Mouse (Mus musculus) embryonic facial prominence, embryonic 13.5 days (tissue): ENCODE measurements around the gene Nol10. TPM values are rescaled to one million over a fixed set of nuclear protein-coding genes. Genes with fewer than 3 reads are reported as not detected.

Experiments
- ATAC-seq: fragments of 200-750 bp; cut with Nextera tagmentation; 2 replicates; pipeline ENCODE4 v1.8.0; 2017; ENCODE audit warnings: low read depth; ENCODE audit not compliant: insufficient number of reproducible peaks, insufficient read depth, low FRiP score, low TSS enrichment
- H3K27ac ChIP-seq: fragments of 300-500 bp; sonication (generic); 2 replicates; pipeline ENCODE4 v1.5.1; 2015; ENCODE audit warnings: moderate library complexity, mild to moderate bottlenecking, inconsistent platforms
- H3K27me3 ChIP-seq: fragments of 300-500 bp; sonication (generic); 2 replicates; pipeline ENCODE4 v1.6.1; 2015; ENCODE audit warnings: mild to moderate bottlenecking, inconsistent platforms
- H3K36me3 ChIP-seq: fragments of 300-500 bp; sonication (generic); 2 replicates; pipeline ENCODE4 v1.6.1; 2015; ENCODE audit warnings: mild to moderate bottlenecking, inconsistent platforms
- H3K4me1 ChIP-seq: fragments of 300-500 bp; sonication (generic); 2 replicates; pipeline ENCODE4 v1.6.1; 2015; ENCODE audit warnings: inconsistent platforms
- H3K4me2 ChIP-seq: fragments of 300-500 bp; sonication (generic); 2 replicates; pipeline ENCODE4 v1.6.1; 2015; ENCODE audit warnings: moderate library complexity, mild to moderate bottlenecking, inconsistent platforms
- H3K4me3 ChIP-seq: fragments of 300-500 bp; sonication (generic); 2 replicates; pipeline ENCODE4 v1.5.1; 2015; ENCODE audit warnings: mild to moderate bottlenecking, inconsistent platforms
- H3K9ac ChIP-seq: fragments of 300-500 bp; sonication (generic); 2 replicates; pipeline ENCODE4 v1.6.1; 2015; ENCODE audit warnings: mild to moderate bottlenecking, inconsistent platforms
- H3K9me3 ChIP-seq: fragments of 300-500 bp; sonication (generic); 2 replicates; pipeline ENCODE4 v1.6.1; 2016; ENCODE audit warnings: inconsistent platforms
- WGBS: fragments of 180-500 bp; shearing (Covaris S2); methylation state at CpG from one replicate; pipeline ENCODE4 v1.1.7; 2015; ENCODE audit warnings: mixed read lengths; 5-methylcytosine and 5-hydroxymethylcytosine counted together
- polyA plus RNA-seq: library from polyadenylated mRNA; unstranded; fragments of >200 nt; fragmentation: Nextera tagmentation; extraction: Ambion mirVana; gene quantifications from 2 replicates; pipeline ENCODE4 v1.2.1, GENCODE M21; 2015

The Nol10 gene
- polyA plus RNA-seq, 1 experiment from 2014 or later = 28.7 TPM

GRCm38 (mm10) chr12:17414734-17415133, 66.5 kb downstream of the Nol10 start:
- Histone ChIP-seq H3K4me3 (no peak overlapping the region), H3K9ac (no peak overlapping the region), H3K9me3 (no peaks in the 10 kb centered on the region), H3K27me3 (no peaks in the 10 kb centered on the region), H3K27ac (no peak overlapping the region), H3K36me3 (peaks cover 52% of the 10 kb centered on the region), H3K4me1 (no peaks in the 10 kb centered on the region), H3K4me2 (no peak overlapping the region)
- WGBS = 90% methylated on average over 7 of the region's 7 CpGs
- no peak for ATAC-seq

DNA sequence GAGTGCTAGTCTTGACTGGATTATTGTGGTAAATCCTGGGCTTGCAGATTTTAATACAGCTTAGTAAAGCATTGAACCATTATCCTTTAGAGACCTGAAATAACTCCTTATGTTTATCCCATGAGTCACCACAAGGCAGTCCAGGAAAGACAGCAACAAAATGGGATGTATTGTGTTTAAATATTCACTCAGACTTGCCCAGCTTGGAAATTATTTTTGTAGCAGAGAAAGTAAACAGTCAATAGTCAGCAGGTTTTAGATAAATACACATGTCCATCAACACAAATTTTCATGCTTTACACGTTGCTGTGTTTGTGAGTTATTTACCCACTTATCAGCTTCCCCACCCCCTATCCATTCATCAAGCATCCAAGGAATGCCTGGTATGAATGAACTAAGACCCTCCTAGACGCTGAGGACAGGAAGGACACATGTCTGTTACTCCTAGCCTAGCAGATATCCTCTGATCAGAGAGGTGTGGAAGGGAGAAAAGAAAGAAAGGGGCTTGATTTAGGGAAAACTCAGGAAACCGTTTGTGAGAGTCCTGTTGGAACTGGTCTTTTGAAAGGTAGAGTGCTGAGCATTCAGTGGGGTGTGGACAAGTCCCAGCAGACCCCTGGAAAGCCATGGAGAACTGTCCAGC, 72.0 kb downstream of the Nol10 start:
- 21% methylated on average over 3 of the region's 3 CpGs for WGBS
- peaks cover 68% of the 10 kb centered on the region for H3K36me3 ChIP-seq
- H3K4me1 ChIP-seq = no peaks in the 10 kb centered on the region
- H3K4me3 ChIP-seq = no peak overlapping the region
- H3K9me3 ChIP-seq = no peaks in the 10 kb centered on the region
- no peak overlapping the region for H3K27ac ChIP-seq
- H3K27me3 ChIP-seq = no peaks in the 10 kb centered on the region
- ATAC-seq = no peak
- H3K9ac ChIP-seq = no peak overlapping the region
- no peak overlapping the region for H3K4me2 ChIP-seq

GRCm38 (mm10) chr12:17425254-17426169, 77.3 kb downstream of the Nol10 start:
- 84% methylated on average over 11 of the region's 11 CpGs for WGBS
- ATAC-seq = no peak
- no peaks in the 10 kb centered on the region for H3K9me3 ChIP-seq
- H3K4me2 ChIP-seq = no peak overlapping the region
- H3K4me1 ChIP-seq = no peaks in the 10 kb centered on the region
- peaks cover 76% of the 10 kb centered on the region for H3K36me3 ChIP-seq
- H3K9ac ChIP-seq = no peak overlapping the region
- no peak overlapping the region for H3K27ac ChIP-seq
- H3K4me3 ChIP-seq = no peak overlapping the region
- H3K27me3 ChIP-seq = no peaks in the 10 kb centered on the region

DNA sequence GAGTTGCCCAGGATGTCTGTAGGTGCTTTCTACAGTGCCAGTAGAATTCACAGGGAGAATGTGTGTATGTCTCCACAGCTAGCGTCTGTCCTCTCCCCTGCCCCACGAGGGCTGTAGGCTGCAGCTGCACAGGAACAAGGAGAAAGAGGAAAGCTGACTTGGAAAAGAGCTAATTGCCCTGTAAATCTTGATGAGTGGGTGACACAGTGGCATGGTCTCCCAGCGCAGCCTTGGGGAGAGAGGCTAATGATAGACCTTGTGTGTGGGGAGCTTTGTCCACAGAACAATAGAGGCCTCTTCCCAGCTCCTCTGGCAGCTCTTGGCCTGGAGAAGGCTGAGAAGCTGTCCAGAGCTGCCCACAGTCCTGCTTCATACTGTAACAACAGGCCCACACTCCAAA, 78.5 kb downstream of the Nol10 start:
- Histone ChIP-seq H3K27me3 (no peaks in the 10 kb centered on the region), H3K27ac (no peak overlapping the region), H3K9me3 (no peaks in the 10 kb centered on the region), H3K4me1 (no peaks in the 10 kb centered on the region), H3K36me3 (peaks cover 79% of the 10 kb centered on the region), H3K4me3 (no peak overlapping the region), H3K4me2 (no peak overlapping the region), H3K9ac (no peak overlapping the region)
- 72% methylated on average over 3 of the region's 3 CpGs for WGBS
- ATAC-seq = no peak

DNA sequence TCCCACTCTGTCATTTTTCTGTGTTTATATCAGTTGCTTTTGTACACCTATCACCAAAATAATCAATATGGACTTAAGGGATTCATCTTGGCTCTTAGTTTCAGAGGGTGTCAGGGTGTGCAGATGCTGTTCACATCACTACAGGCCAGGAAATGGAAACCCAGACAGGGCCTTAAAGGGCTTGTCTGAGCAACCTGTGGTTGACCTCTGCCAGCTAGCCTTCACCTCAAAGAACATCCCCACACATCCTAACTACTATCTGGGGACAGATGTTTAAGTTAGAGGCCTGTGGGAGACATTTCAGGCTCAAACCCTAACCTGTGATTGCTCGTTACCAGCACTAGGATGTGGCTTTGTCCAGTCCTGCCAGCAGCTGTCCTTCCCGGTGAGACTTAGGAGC, 82.3 kb downstream of the Nol10 start:
- H3K36me3 ChIP-seq = peaks cover 58% of the 10 kb centered on the region
- H3K9me3 ChIP-seq = no peaks in the 10 kb centered on the region
- H3K4me2 ChIP-seq = no peak overlapping the region
- no peak overlapping the region for H3K27ac ChIP-seq
- no peaks in the 10 kb centered on the region for H3K4me1 ChIP-seq
- no peak overlapping the region for H3K4me3 ChIP-seq
- 91% methylated on average over 2 of the region's 2 CpGs for WGBS
- H3K27me3 ChIP-seq = no peaks in the 10 kb centered on the region
- no peak overlapping the region for H3K9ac ChIP-seq
- ATAC-seq = no peak

DNA sequence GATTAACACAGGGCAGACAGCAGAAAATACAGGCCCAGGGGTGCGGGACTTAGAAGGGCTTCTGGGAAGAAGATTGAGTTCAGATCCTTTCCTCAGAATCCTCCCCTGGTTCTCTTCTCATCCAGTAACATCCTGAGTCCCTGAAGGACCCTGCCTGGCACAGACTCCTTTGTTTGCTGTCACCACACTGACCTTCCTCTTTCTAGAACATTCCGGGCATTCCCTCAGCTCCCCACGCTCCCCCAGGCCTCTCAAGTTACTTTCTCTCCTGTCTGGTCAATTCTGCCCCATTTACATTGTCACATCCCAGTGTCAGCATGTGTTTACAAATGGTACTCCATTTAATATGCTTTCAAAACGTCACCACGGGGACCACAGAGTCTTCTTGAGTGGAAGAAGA, 82.9 kb downstream of the Nol10 start:
- ATAC-seq = no peak
- Histone ChIP-seq H3K4me2 (no peak overlapping the region), H3K9ac (no peak overlapping the region), H3K4me3 (no peak overlapping the region), H3K27me3 (no peaks in the 10 kb centered on the region), H3K36me3 (peaks cover 52% of the 10 kb centered on the region), H3K27ac (no peak overlapping the region), H3K4me1 (no peaks in the 10 kb centered on the region), H3K9me3 (no peaks in the 10 kb centered on the region)
- 84% methylated on average over 5 of the region's 5 CpGs for WGBS

DNA sequence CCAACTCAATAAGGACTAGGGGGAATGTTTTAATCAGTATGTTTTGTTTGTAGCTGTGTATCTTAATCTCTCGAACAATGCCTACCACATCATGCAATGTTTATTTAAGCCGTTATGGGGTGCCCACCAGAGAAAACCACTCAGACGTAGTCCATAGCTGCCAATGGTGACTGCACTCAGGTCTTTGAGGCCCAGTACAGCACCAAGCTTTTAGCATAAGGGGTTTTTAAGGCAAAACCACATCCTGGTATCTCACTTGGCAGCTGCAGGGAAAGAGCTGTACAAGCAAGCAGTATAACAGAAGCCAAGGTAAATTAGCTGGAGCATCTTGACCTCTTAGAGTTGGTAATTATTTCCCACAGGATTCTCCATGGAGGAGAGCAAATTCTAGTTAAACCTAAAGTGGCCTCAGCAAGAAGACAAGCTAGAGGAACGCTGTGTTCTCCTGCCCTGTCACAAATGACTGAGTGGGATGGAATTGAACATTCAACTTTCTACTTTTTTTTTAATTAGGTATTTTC, 83.6 kb downstream of the Nol10 start:
- WGBS = 84% methylated on average over 4 of the region's 4 CpGs

DNA sequence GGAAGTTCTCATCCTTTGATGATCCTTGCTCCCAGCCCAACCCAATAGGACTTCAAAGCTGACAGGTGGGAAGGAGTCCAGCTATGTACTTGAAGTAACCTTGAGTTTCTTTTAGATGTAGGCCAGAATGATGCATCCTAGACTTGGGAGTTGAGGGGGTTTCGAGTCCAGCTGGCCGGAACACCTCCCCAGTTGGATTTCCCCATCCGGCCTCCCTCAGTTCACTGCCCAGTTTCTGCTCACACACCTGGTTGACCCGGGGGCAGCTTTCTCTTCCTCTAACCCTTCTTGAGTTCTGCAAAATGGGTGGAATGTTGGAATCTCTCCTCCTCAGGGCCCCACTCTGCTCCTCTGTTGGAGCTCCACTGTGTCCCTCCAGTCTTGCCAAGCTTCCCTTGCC, 85.5 kb downstream of the Nol10 start:
- H3K4me3 ChIP-seq = no peak overlapping the region
- no peaks in the 10 kb centered on the region for H3K4me1 ChIP-seq
- H3K36me3 ChIP-seq = peaks cover 30% of the 10 kb centered on the region
- H3K27ac ChIP-seq = no peak overlapping the region
- WGBS = 94% methylated on average over 4 of the region's 4 CpGs
- ATAC-seq = no peak
- no peak overlapping the region for H3K4me2 ChIP-seq
- no peak overlapping the region for H3K9ac ChIP-seq
- no peaks in the 10 kb centered on the region for H3K27me3 ChIP-seq
- H3K9me3 ChIP-seq = no peaks in the 10 kb centered on the region

More for the DNA sequence above, 83.6 kb downstream of the Nol10 start:
- H3K9me3 ChIP-seq = no peaks in the 10 kb centered on the region
- peaks cover 47% of the 10 kb centered on the region for H3K36me3 ChIP-seq
- no peak overlapping the region for H3K27ac ChIP-seq
- no peak overlapping the region for H3K9ac ChIP-seq
- no peak overlapping the region for H3K4me3 ChIP-seq
- ATAC-seq = no peak
- H3K4me2 ChIP-seq = no peak overlapping the region
- no peaks in the 10 kb centered on the region for H3K4me1 ChIP-seq
- no peaks in the 10 kb centered on the region for H3K27me3 ChIP-seq

GRCm38 (mm10) chr12:17436471-17436870, 88.2 kb downstream of the Nol10 start:
- H3K4me1 ChIP-seq = no peaks in the 10 kb centered on the region
- WGBS = 73% methylated on average over 2 of the region's 2 CpGs
- no peak overlapping the region for H3K27ac ChIP-seq
- H3K9me3 ChIP-seq = no peaks in the 10 kb centered on the region
- H3K9ac ChIP-seq = no peak overlapping the region
- H3K4me2 ChIP-seq = no peak overlapping the region
- H3K4me3 ChIP-seq = no peak overlapping the region
- ATAC-seq = no peak
- peaks cover 4% of the 10 kb centered on the region for H3K36me3 ChIP-seq
- no peaks in the 10 kb centered on the region for H3K27me3 ChIP-seq

GRCm38 (mm10) chr12:17440251-17440651, 92.0 kb downstream of the Nol10 start:
- Histone ChIP-seq H3K27me3 (no peaks in the 10 kb centered on the region), H3K27ac (no peak overlapping the region), H3K4me1 (no peaks in the 10 kb centered on the region), H3K4me3 (no peak overlapping the region), H3K9ac (no peak overlapping the region), H3K36me3 (no peaks in the 10 kb centered on the region; the same call in 1 of the 2 replicates), H3K9me3 (no peaks in the 10 kb centered on the region), H3K4me2 (no peak overlapping the region)
- no peak for ATAC-seq
- 42% methylated on average over 7 of the region's 7 CpGs for WGBS

DNA sequence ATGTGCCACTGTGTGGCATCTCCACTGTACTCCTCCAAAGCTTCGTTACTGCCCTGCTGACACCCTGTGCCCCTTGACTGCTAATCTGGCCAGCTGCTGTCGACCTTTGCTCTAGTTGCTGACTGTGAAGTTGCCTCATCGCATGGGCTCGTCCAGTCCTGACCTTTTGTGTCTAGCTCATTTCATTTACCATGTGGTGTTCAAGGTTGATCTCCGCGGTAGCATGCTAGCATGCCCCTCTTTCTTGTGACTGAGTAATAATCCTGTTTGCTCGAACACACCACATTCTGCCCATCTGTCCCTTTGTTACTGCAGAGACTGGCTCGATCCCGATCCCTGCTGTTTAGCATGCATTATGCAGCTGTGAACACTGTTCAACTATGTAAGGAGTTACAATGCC, 93.2 kb downstream of the Nol10 start:
- H3K9ac ChIP-seq = no peak overlapping the region
- H3K27me3 ChIP-seq = no peaks in the 10 kb centered on the region
- H3K4me1 ChIP-seq = no peaks in the 10 kb centered on the region
- H3K36me3 ChIP-seq = no peaks in the 10 kb centered on the region
- H3K9me3 ChIP-seq = no peaks in the 10 kb centered on the region
- H3K4me3 ChIP-seq = no peak overlapping the region
- no peak overlapping the region for H3K27ac ChIP-seq
- ATAC-seq = no peak
- H3K4me2 ChIP-seq = no peak overlapping the region
- 76% methylated on average over 9 of the region's 9 CpGs for WGBS

- WGBS = 42% methylated on average over 11 of the region's 11 CpGs
- ATAC-seq = no peak
- no peak overlapping the region for H3K4me2 ChIP-seq
- H3K27me3 ChIP-seq = no peaks in the 10 kb centered on the region
- no peak overlapping the region for H3K9ac ChIP-seq
- no peaks in the 10 kb centered on the region for H3K9me3 ChIP-seq
- no peaks in the 10 kb centered on the region for H3K4me1 ChIP-seq
- no peak overlapping the region for H3K27ac ChIP-seq
- no peaks in the 10 kb centered on the region for H3K36me3 ChIP-seq
- no peak overlapping the region for H3K4me3 ChIP-seq
These were observed 96.1 kb downstream of the Nol10 start for GRCm38 (mm10) chr12:17444406-17444805.
